Mouse (Mus musculus) midbrain, embryonic 15.5 days (tissue): ENCODE results near the gene Ankrd33b. TPM values are rescaled to one million over a fixed set of nuclear protein-coding genes. Genes with fewer than 3 reads are reported as not detected.

Experiments used
- ATAC-seq: fragments of 200-750 bp; cut with Nextera tagmentation; replicated peaks from 2 replicates; pipeline ENCODE4 v1.8.0; 2017; ENCODE audit warnings: moderate TSS enrichment
- H3K27ac ChIP-seq: fragments of 300-500 bp; sonication (generic); 2 replicates; pipeline ENCODE4 v1.5.1; 2015; ENCODE audit warnings: mild to moderate bottlenecking, inconsistent platforms
- H3K27me3 ChIP-seq: fragments of 300-500 bp; sonication (generic); replicated peaks from 2 replicates; pipeline ENCODE4 v1.6.1; 2015; ENCODE audit warnings: inconsistent platforms
- H3K36me3 ChIP-seq: fragments of 300-500 bp; sonication (generic); replicated peaks from 2 replicates; pipeline ENCODE4 v1.6.1; 2015; ENCODE audit warnings: inconsistent platforms
- H3K4me1 ChIP-seq: fragments of 300-500 bp; sonication (generic); 2 replicates; pipeline ENCODE4 v1.6.1; 2015; ENCODE audit warnings: inconsistent platforms
- H3K4me2 ChIP-seq: fragments of 300-500 bp; sonication (generic); 2 replicates; pipeline ENCODE4 v1.6.1; 2015; ENCODE audit warnings: inconsistent platforms, mild to moderate bottlenecking, moderate library complexity
- H3K4me3 ChIP-seq: fragments of 300-500 bp; sonication (generic); 2 replicates; pipeline ENCODE4 v1.5.1; 2015; ENCODE audit warnings: mild to moderate bottlenecking, inconsistent platforms
- H3K9ac ChIP-seq: fragments of 300-500 bp; sonication (generic); 2 replicates; pipeline ENCODE4 v1.6.1; 2015; ENCODE audit warnings: mild to moderate bottlenecking, inconsistent platforms
- H3K9me3 ChIP-seq: fragments of 300-500 bp; sonication (generic); 2 replicates; pipeline ENCODE4 v1.6.1; 2016; ENCODE audit warnings: inconsistent platforms
- WGBS: fragments of 180-500 bp; shearing (Covaris S2); methylation state at CpG from one replicate; pipeline ENCODE4 v1.1.7; 2015; ENCODE audit warnings: mixed read lengths; 5-methylcytosine and 5-hydroxymethylcytosine counted together
- polyA plus RNA-seq: library from polyadenylated mRNA; unstranded; fragments of >200 nt; fragmentation: Nextera tagmentation; extraction: Ambion mirVana; gene quantifications from 2 replicates; pipeline ENCODE4 v1.2.1, GENCODE M21; 2015

Ankrd33b gene
- polyA plus RNA-seq, 1 experiment from 2014 or later = 1.1 TPM

DNA sequence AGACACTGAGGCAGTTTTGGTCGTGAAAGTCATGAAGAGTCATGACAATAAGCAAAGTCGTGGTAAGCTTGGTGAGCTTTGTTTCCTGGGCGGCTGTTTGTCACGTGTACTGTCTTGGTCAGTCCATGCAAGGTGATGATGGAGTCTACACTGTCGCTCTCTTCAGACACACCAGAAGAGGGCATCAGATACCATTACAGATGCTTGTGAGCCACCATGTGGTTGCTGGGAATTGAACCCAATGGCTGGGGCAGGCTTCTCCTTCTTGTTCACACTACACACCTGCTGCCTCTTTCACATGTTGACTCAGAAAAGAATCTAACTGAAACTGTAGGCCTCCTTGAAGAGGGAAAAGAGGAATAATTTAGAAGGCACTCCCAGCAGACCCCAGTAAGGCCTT, 19.3 kb downstream of the Ankrd33b start:
- H3K27ac ChIP-seq = no peak overlapping the region
- H3K9me3 ChIP-seq = no peaks in the 10 kb centered on the region
- no peak overlapping the region for H3K4me3 ChIP-seq
- no peak overlapping the region for H3K4me2 ChIP-seq
- no peaks in the 10 kb centered on the region for H3K27me3 ChIP-seq
- WGBS = 80% methylated on average over 5 of the region's 5 CpGs
- H3K4me1 ChIP-seq = no peaks in the 10 kb centered on the region
- ATAC-seq = no peak
- no peaks in the 10 kb centered on the region for H3K36me3 ChIP-seq
- no peak overlapping the region for H3K9ac ChIP-seq

DNA sequence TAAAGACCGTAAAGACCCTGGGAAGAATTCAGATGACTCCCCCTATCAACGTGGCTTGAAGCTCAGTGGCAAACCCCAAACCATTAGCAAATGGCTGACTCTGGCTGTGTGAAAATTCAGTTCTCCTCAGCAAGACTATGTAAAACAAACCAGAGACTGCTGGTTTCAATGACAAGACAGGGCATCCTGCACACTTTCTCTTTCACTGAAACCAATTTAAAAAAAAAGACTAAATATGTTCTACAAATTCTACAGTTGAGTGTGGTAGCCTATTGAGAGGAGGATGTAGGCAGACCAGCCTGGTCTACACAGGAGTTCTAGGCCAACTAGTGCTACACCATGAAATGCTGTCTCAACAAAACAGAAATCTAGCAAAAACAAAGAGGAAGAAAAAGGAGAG, 21.0 kb downstream of the Ankrd33b start:
- ATAC-seq = no peak
- WGBS = 65% methylated on average over 2 of the region's 2 CpGs

DNA sequence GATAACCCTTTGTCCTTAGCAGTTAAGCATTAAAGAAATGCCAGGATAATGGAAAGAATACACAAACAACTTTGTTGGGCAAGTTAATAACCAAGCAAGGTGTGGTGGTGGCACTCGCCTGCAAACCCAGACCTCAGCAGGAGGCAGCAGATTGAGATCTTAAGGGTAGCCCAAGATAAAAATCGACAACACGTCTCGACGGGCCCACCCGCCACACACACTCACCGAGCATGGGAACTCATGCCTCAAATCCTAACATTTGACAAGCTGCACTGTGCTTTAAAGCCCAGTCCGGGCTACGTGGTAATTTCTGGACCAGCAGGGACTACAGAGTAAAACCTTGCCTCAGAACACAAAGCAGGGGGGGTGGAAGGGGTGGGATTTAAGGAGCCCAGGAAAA, 22.2 kb downstream of the Ankrd33b start:
- no peaks in the 10 kb centered on the region for H3K36me3 ChIP-seq
- no peak for ATAC-seq
- H3K27ac ChIP-seq = no peak overlapping the region
- H3K4me3 ChIP-seq = no peak overlapping the region
- H3K27me3 ChIP-seq = no peaks in the 10 kb centered on the region
- H3K4me1 ChIP-seq = no peaks in the 10 kb centered on the region
- no peak overlapping the region for H3K9ac ChIP-seq
- no peak overlapping the region for H3K4me2 ChIP-seq
- 80% methylated on average over 9 of the region's 9 CpGs for WGBS
- no peaks in the 10 kb centered on the region for H3K9me3 ChIP-seq

More for the DNA sequence above, 21.0 kb downstream of the Ankrd33b start:
- Histone ChIP-seq H3K9ac (no peak overlapping the region), H3K9me3 (no peaks in the 10 kb centered on the region), H3K4me3 (no peak overlapping the region), H3K36me3 (no peaks in the 10 kb centered on the region), H3K4me1 (no peaks in the 10 kb centered on the region), H3K4me2 (no peak overlapping the region), H3K27me3 (no peaks in the 10 kb centered on the region), H3K27ac (no peak overlapping the region)

DNA sequence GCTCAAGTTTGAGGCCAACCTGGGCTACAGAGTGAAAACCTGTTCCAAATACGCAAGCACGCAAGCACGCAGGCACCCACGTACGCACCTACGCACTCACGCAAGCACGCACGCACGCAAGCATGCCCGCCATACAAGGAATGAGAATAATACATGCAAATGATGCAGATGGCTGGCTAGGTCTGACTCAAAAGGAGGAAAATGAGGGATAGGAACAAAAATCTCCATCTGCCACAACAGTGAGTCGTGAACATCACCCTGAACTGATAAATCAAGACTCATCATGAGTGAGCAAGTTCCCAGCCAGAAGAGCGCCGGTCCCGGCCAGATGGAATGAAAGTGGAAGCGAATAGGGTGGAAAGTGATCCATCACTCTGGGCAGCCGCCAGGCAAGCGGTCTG, 22.7 kb downstream of the Ankrd33b start:
- Histone ChIP-seq H3K27ac (no peak overlapping the region), H3K4me2 (no peak overlapping the region), H3K4me1 (no peaks in the 10 kb centered on the region), H3K27me3 (no peaks in the 10 kb centered on the region), H3K4me3 (no peak overlapping the region), H3K36me3 (no peaks in the 10 kb centered on the region), H3K9ac (no peak overlapping the region), H3K9me3 (no peaks in the 10 kb centered on the region)
- no peak for ATAC-seq
- 96% methylated on average over 18 of the region's 18 CpGs for WGBS

DNA sequence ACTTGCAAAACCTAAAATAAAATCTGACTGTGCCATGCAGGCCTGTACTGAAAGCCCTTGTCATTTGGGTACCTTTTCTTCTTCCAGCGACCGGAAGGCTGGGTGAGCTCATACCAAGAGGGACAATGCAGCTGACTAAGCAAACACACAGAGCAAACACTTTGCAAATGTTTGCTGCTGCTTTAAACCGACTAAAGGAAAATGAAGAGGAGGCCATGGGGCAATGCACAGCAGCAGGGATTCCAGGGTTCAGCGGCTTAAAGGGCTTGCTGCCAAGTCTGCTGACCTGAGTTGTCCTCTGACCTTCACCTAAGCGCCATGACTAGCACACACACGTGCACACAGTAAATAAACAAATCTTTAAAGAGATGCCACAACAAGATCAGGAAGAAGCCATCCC, 23.9 kb downstream of the Ankrd33b start:
- no peak for ATAC-seq
- no peak overlapping the region for H3K4me3 ChIP-seq
- H3K9me3 ChIP-seq = no peaks in the 10 kb centered on the region
- H3K36me3 ChIP-seq = no peaks in the 10 kb centered on the region
- H3K4me1 ChIP-seq = no peaks in the 10 kb centered on the region
- no peaks in the 10 kb centered on the region for H3K27me3 ChIP-seq
- H3K4me2 ChIP-seq = no peak overlapping the region
- H3K27ac ChIP-seq = no peak overlapping the region
- no peak overlapping the region for H3K9ac ChIP-seq
- 11% methylated on average over 6 of the region's 6 CpGs for WGBS

DNA sequence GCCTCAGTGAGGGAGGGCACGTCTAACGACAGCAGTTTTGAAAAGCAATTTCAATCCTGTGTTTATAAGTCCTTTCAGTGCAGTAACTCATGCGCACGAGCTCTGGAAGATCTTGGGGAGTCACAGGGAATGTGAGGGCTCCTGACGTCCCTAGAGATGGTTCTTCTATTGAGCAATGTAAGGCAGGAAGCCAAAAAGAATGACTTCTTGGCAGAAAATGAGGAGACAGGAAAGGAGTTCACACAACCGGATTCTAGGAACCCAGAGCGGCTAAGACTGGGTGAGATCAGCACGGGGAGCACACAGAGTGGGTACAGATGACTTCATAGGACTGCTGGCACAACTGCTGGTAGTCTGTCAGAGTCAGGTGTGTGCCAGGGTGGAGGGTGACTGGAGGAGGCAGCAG, 25.0 kb downstream of the Ankrd33b start:
- Histone ChIP-seq H3K9ac (no peak overlapping the region), H3K4me3 (no peak overlapping the region), H3K27ac (no peak overlapping the region), H3K4me2 (no peak overlapping the region), H3K4me1 (no peaks in the 10 kb centered on the region), H3K36me3 (no peaks in the 10 kb centered on the region), H3K9me3 (no peaks in the 10 kb centered on the region), H3K27me3 (no peaks in the 10 kb centered on the region)
- no peak for ATAC-seq
- WGBS = 67% methylated on average over 8 of the region's 8 CpGs

DNA sequence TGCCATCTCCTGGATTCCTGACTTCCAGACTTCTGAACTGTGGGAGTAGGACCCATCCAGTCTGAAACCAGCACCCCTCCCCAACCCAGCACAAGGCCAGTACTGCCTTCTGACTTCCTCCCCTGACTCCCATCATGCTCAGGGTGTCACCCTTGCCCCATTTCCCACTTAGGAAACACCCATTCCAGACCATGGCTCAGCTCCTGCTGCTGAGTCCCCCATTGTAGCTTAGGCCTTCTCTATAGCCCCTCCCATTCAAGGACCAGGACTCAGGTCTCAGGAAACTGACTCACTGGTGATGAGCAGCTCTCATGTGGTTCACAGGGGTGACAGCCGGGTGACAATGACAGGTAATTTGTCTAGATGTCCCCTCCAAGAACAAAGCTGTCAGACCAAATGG, 25.5 kb downstream of the Ankrd33b start:
- Histone ChIP-seq H3K4me2 (no peak overlapping the region), H3K9ac (no peak overlapping the region), H3K36me3 (no peaks in the 10 kb centered on the region), H3K27me3 (no peaks in the 10 kb centered on the region), H3K4me1 (no peaks in the 10 kb centered on the region), H3K9me3 (no peaks in the 10 kb centered on the region), H3K27ac (no peak overlapping the region), H3K4me3 (no peak overlapping the region)
- 74% methylated on average over 1 of the region's 1 CpGs for whole genome bisulfite sequencing
- ATAC-seq = no peak

DNA sequence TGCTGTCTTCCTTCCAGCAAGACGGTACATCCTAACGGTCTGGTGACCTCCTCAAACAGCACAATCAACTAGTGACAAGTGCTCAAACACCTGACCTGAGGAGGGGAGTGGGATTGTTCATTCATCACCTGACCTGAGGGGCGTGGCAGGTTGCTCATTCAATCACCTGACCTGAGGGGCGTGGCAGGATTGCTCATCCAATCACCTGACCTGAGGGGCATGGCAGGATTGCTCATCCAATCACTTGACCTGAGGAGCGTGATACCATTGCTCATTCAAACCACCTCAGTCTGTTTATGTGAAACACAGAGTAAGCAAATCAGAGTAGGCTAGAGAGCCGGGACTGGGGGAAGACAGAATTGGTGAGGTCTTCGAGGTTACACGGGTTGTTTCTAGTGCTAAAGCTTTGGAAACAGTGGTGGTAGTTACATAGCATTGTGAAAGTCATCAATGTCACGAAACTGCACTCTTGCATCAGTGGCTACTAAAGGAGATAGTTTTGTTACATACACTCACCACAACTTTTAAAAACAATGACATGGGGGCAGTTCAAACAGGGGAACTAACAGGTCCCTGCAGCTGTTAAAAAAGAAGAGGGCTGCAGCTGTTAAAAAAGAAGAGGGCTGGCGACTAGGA, 28.8 kb downstream of the Ankrd33b start:
- H3K27me3 ChIP-seq = no peaks in the 10 kb centered on the region
- no peaks in the 10 kb centered on the region for H3K9me3 ChIP-seq
- H3K27ac ChIP-seq = no peak overlapping the region
- H3K36me3 ChIP-seq = no peaks in the 10 kb centered on the region
- no peak overlapping the region for H3K9ac ChIP-seq
- no peaks in the 10 kb centered on the region for H3K4me1 ChIP-seq
- no peak overlapping the region for H3K4me3 ChIP-seq
- no peak overlapping the region for H3K4me2 ChIP-seq
- 83% methylated on average over 10 of the region's 10 CpGs for WGBS
- ATAC-seq = no peak

DNA sequence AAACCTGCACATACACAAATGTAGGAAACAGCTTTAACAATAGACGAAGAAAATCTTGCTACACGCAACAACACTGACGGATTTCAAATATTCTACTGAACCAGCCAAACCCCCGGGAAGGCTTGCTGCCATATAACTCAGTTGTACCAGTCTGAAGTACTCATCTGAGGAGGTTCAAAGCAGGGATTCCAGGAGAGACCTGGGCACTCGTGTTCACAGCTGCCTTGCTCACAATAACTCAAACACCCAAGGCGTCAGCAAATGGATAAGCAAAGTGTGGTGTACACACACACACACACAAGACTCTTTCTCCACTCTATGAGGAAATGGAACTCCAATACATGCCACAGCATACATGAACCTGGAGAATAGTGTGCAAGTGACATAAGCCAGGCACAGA, 29.5 kb downstream of the Ankrd33b start:
- H3K9me3 ChIP-seq = no peaks in the 10 kb centered on the region

DNA sequence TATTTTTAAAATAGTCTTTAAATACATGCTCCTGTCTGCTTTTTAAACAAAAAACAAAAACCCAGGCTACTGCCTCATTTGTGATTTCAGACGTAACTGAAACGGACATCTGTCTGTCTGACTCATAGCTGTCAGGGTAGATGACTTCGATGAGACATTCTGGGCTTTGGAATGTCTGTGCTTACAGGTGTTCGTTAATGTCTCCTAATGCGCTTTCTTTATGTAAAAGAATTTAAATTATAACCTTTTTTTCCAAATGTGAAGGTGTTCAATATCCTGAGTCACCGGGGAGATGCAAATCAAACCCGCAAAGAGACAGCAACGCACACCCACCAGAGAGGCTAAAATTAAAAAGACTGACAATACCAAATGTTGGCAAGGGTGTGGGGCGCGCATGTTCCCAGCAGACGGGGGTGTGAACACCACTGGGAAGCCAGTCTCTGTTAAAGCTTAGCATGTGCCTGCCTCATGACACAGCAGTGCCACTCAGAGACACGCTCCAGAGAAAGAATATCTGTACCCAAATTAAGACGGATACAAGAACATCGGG, 30.3 kb downstream of the Ankrd33b start:
- no peaks in the 10 kb centered on the region for H3K36me3 ChIP-seq
- H3K4me2 ChIP-seq = no peak overlapping the region
- H3K9ac ChIP-seq = no peak overlapping the region
- H3K27ac ChIP-seq = no peak overlapping the region
- no peak overlapping the region for H3K4me3 ChIP-seq
- no peaks in the 10 kb centered on the region for H3K4me1 ChIP-seq
- 83% methylated on average over 14 of the region's 14 CpGs for WGBS
- no peaks in the 10 kb centered on the region for H3K9me3 ChIP-seq
- ATAC-seq = no peak
- H3K27me3 ChIP-seq = no peaks in the 10 kb centered on the region

More for the DNA sequence above, 29.5 kb downstream of the Ankrd33b start:
- Histone ChIP-seq H3K4me3 (no peak overlapping the region), H3K36me3 (no peaks in the 10 kb centered on the region), H3K4me1 (no peaks in the 10 kb centered on the region), H3K4me2 (no peak overlapping the region), H3K27ac (no peak overlapping the region), H3K9ac (no peak overlapping the region), H3K27me3 (no peaks in the 10 kb centered on the region)
- 83% methylated on average over 6 of the region's 6 CpGs for WGBS
- ATAC-seq = no peak

DNA sequence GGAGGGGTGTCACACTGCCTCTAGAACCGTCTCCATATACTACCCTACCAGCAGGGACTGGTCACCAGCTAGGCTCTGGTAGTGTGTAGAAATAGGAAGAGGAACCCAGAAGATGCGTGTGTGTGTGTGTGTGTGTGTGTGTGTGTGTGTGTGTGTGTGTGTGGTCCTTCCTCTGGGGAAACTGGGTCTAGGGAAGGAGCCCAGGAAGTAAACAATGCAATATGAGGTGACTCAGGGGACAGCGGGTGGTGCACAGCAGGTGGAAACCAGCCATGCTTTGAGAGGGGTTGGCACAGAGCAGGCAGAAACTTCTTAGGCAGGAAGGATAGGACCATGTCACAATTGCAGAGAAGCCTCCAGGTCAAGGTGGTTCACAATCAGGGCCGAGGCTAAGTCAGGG, 30.8 kb downstream of the Ankrd33b start:
- ATAC-seq = no peak
- H3K27ac ChIP-seq = no peak overlapping the region
- H3K36me3 ChIP-seq = no peaks in the 10 kb centered on the region
- H3K4me2 ChIP-seq = no peak overlapping the region
- H3K9me3 ChIP-seq = no peaks in the 10 kb centered on the region
- no peaks in the 10 kb centered on the region for H3K4me1 ChIP-seq
- no peak overlapping the region for H3K4me3 ChIP-seq
- WGBS = 71% methylated on average over 4 of the region's 4 CpGs
- H3K9ac ChIP-seq = no peak overlapping the region
- no peaks in the 10 kb centered on the region for H3K27me3 ChIP-seq

DNA sequence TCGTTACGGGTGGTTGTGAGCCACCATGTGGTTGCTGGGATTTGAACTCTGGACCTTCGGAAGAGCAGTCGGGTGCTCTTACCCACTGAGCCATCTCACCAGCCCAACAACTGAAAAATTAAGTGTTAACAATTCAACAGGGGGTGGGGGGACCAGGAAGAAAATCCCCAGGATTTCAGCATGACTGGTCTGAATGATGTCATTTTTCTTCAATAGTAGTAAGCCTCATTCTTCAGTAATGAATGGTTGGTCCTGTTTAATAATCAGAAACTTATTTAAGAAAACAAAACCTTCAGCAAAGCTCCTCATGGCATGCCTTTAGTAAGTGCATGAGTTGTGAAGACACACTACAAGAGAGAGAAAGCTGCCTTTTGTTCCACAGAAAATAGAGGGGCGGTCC, 32.7 kb downstream of the Ankrd33b start:
- Histone ChIP-seq H3K27me3 (no peaks in the 10 kb centered on the region), H3K4me2 (no peak overlapping the region), H3K4me3 (no peak overlapping the region), H3K27ac (no peak overlapping the region), H3K36me3 (no peaks in the 10 kb centered on the region), H3K9ac (no peak overlapping the region), H3K4me1 (no peaks in the 10 kb centered on the region), H3K9me3 (no peaks in the 10 kb centered on the region)
- ATAC-seq = no peak
- 89% methylated on average over 5 of the region's 5 CpGs for WGBS

DNA sequence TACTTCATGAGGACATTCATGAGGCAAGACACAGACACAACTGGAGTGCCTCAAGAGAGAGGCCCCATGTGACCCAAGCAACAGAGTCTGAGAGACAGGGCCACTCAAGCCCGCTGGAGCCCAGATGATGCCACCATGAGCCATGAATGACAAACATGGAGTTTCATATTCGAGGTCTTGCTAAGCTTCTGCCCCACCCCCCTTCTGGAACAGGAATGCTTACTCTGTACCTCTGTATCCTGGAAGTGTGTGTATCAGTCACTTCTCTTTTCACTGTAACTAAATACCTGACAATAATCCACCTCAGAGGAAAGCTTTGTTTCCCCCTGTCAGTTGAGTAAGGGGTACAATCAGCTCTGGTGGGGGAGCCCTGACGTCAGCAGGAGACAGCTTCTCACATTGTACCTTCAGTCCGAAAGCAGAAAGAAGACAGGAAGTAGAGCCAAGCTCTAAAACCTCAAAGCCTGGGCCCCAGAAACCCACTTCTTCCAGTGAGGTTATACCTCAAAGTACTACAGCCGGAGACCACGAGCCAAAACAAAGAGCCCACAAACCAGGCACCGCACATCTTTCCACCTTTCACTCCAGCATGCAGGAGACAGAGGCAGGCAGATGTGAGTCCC, 34.9 kb downstream of the Ankrd33b start:
- Histone ChIP-seq H3K9ac (no peak overlapping the region), H3K27me3 (no peaks in the 10 kb centered on the region), H3K36me3 (no peaks in the 10 kb centered on the region), H3K9me3 (no peaks in the 10 kb centered on the region), H3K27ac (no peak overlapping the region), H3K4me1 (no peaks in the 10 kb centered on the region), H3K4me3 (no peak overlapping the region), H3K4me2 (no peak overlapping the region)
- ATAC-seq = no peak
- WGBS = 86% methylated on average over 7 of the region's 7 CpGs
